Mouse (Mus musculus): ENCODE measurements around the gene Ranbp9. TPM values are rescaled to one million over a fixed set of nuclear protein-coding genes. Genes with fewer than 3 reads are reported as not detected.

Gene Ranbp9
- 138 TPM for total RNA-seq (2023)

DNA sequence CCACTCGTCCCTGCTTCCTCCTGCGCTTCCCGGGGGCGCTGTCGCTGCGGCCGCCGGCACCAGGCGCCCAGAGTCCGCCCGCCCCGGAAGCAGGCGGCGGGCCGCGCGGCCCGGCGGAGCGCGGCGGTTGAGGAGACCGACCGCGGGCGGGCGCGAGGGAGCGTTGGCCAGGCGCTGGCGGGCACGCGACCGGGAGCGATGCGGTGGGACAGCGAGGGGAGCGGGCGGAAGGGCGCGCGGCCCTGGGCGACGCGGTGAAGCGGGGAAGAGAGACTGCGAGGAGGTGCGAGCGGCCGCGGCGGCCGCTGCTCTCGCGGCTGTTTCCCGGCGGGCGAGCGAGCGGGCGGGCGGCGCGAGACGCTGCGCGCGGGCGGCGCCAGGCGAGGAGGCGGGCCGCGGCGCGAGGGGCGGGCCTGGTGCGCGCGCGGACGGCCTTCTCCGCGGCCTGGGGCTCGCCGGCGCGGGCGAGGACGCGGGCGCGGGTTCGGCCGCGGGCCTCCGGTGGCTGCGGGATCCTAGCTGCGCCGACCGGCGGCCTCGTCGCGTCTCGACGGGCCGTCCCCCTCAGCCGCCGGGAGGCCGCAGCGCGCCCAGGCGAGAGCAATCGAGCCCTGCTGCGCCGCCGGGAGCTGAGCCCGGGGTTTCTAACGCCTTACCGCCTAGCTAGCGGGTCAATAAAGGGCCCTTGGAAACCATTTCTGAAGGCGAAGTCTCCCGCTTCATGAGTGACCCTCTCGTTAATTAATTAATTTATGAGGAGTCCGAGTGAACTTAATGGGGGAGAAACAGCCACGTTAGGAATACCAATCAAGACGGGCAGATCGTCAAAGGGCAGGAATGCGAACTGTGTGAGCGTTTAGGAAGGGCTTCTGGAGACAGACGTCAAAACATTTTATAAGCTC, at the start of gene Ranbp9:
Ranbp9 (minus strand) TSS at position 326 of the 902 bp plus-strand sequence.

DNA sequence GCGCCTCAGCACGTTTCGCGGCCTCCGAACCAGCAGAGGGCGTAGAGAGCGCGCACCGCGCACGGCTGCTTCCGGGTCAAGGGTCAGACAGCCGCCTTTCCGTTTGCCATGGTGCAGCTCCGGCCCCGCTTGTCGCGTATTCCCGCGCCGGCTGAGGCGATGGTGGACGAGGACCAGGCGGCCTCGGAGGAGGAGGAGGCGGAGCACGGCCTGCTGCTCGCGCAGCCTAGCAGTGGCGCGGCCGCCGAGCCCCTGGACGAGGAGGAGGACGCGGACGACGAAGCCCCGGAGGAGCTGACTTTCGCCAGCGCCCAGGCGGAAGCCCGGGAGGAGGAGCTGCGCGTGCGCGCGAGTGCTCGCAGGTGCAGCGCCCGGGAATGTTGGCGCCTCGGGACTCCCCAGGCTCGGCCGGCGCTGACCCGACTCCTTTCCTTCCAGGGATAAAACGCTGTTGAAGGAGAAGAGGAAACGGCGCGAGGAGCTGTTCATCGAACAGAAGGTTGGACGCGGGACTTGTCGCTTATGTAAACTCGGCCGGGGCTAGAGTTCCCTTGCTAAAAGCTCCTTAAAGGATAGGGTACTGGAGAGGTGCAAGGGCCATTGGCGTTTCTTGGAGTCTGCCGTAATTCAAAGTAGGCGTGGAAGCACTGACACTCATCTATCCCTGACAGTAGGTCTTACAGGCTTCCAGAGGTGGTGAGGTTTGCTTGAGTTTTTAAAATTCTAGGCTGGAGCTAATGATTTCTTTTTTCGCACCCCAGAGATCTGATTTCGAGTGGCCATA, 82.6 kb downstream of the Ranbp9 start, which contains the start of gene Nol7:
Nol7 (plus strand) TSS at position 94 of the 784 bp plus-strand sequence.

DNA sequence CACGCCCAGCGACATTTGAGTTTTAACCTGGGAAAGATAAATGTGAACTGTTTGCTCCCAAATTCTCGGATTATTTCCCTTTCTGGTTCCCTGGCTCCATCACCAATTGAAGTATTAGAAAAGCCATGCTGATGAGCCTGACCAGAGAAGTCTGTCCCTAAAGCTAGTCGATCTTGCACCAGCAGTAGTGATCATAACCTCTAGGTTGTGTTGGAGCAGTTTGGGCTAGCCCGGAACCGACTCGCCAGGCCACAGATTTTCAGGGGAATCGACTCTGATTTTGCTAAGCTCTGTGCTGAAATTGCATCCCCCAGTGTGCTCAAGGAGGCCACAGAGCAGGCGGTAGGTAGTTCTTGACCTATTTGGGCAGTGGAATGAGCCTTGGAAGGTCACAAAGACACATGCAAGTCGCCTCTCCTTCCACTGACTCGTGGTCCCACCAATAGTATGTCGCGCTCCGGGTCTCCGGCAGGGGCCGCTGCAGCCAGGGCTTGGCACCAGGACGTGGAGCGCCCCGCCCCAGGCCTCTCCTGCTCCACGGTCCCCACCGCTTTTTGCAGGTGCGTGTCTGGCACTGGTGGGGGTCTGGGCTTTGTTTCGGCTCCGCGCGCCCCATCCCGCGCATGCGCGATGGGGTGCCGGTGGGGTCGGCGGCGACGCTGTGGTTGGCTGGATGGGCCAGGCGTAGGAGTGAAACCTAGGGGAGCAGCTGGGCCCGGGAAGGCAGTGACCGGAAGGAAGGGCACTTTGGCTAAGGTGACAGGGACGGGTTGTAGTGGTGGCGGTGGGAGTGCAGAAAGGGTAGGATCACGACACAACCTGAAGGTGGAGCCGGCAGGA, 115.9 kb downstream of the Ranbp9 start, which contains the start of gene Sirt5:
Sirt5 (plus strand) TSS at position 512 of the 840 bp plus-strand sequence.

Other genes with a start within 250 kb of the Ranbp9 start
- gene Gfod1, start 177.1 kb downstream of the Ranbp9 start, total RNA-seq (2023), result 12.9 TPM
- gene Sirt5, start 115.8 kb downstream of the Ranbp9 start, total RNA-seq (2023), result 8.5 TPM
- 161 TPM for gene Nol7, start 82.9 kb downstream of the Ranbp9 start, total RNA-seq (2023)
- gene Mcur1, start 78.9 kb upstream of the Ranbp9 start, total RNA-seq (2023), result 24.8 TPM
- not detected for gene Rnf182, start 134.4 kb upstream of the Ranbp9 start, total RNA-seq (2023)